Mouse (Mus musculus): Measurements from ENCODE around the gene Rsph14.
A peak's percentile ranks its signal among the peaks of the same experiment; 100 is the strongest.

- TF ChIP-seq EP300 (IDR thresholded peaks at IDR 0.05; ENCODE audit: low read depth) (no peak), CTCF (IDR thresholded peaks at IDR 0.05; ENCODE audit: low read depth) (peak; percentile 53)
These were observed 97.4 kb downstream of the Rsph14 start for GRCm38 (mm10) chr10:74935016-74935415.
